Mouse (Mus musculus) ES-E14 (cell line): ENCODE results near the gene Klhdc7b. TPM values are rescaled to one million over a fixed set of nuclear protein-coding genes. Genes with fewer than 3 reads are reported as not detected.

Experiments
- DNase-seq: peaks from one replicate; pipeline ENCODE4 v3.0.0-alpha.2; 2013; ENCODE audit warnings: low read depth, low spot score
- H3K27ac ChIP-seq: 2 replicates; pipeline ENCODE4 v1.5.1; 2012; ENCODE audit warnings: low read depth, mild to moderate bottlenecking, low read length, moderate library complexity, mixed read lengths; ENCODE audit not compliant: poor library complexity, insufficient read depth, severe bottlenecking
- H3K36me3 ChIP-seq: 2 replicates; pipeline ENCODE4 v1.6.1; 2012; ENCODE audit warnings: mild to moderate bottlenecking, low read length, moderate library complexity, mixed read lengths; ENCODE audit not compliant: control insufficient read depth, poor library complexity, insufficient read depth, severe bottlenecking
- H3K4me1 ChIP-seq, 2 experiments: fragments of 150-350 bp in 1 of 2; sonication (generic) in 1 of 2; 2 replicates each; pipeline ENCODE4 v1.6.1; 2012; ENCODE audit warnings: low read length in 2 of 2, mild to moderate bottlenecking in 1 of 2, mixed read lengths in 1 of 2; ENCODE audit not compliant: control insufficient read depth in 2 of 2, insufficient read depth in 2 of 2, poor library complexity in 1 of 2
- H3K4me3 ChIP-seq, 2 experiments: fragments of 150-350 bp in 1 of 2; sonication (generic) in 1 of 2; 2 replicates each; pipeline ENCODE4 v1.5.1; 2012; ENCODE audit warnings: low read length in 2 of 2, low read depth in 1 of 2, mild to moderate bottlenecking in 1 of 2, mixed read lengths in 1 of 2; ENCODE audit not compliant: insufficient read depth in 1 of 2, poor library complexity in 1 of 2, severe bottlenecking in 1 of 2
- H3K9ac ChIP-seq: 2 replicates; pipeline ENCODE4 v1.6.1; 2012; ENCODE audit warnings: low read depth, mild to moderate bottlenecking, low read length, mixed read lengths; ENCODE audit not compliant: poor library complexity, insufficient read depth, severe bottlenecking
- H3K9me3 ChIP-seq: fragments of 150-350 bp; sonication (generic); 2 replicates; pipeline ENCODE4 v1.6.1; 2012; ENCODE audit warnings: low read depth, mild to moderate bottlenecking, low read length; ENCODE audit not compliant: control insufficient read depth, insufficient read depth
- CHD2 ChIP-seq: IDR thresholded peaks from 2 replicates; pipeline ENCODE4 v1.6.1; 2014; ENCODE audit warnings: mild to moderate bottlenecking, low read depth, low read length, inconsistent platforms
- HCFC1 ChIP-seq: IDR thresholded peaks from 2 replicates; pipeline ENCODE4 v1.6.1; 2012; ENCODE audit warnings: low read length, inconsistent platforms, borderline replicate concordance; ENCODE audit not compliant: insufficient read depth
- MAFK ChIP-seq: IDR thresholded peaks from 2 replicates; pipeline ENCODE4 v1.6.1; 2014; ENCODE audit warnings: mild to moderate bottlenecking, low read depth, low read length, inconsistent platforms; ENCODE audit not compliant: insufficient read depth
- ZC3H11A ChIP-seq: IDR thresholded peaks from 2 replicates; pipeline ENCODE4 v1.6.1; 2012; ENCODE audit warnings: low read depth, mild to moderate bottlenecking, inconsistent platforms, low read length, borderline replicate concordance
- ZNF384 ChIP-seq: IDR thresholded peaks from 2 replicates; pipeline ENCODE4 v1.6.1; 2012; ENCODE audit warnings: low read depth, low read length, inconsistent platforms
- in situ Hi-C, 2 experiments: fragments of 600-800 bp; cut with MboI; formaldehyde crosslinking; loops; one replicate each; pipeline ENCODE4 v1.15.1; 2025; ENCODE audit warnings: low sequenced_read_pairs in 2 of 2, inconsistent platforms in 1 of 2; ENCODE audit not compliant: unreplicated experiment in 2 of 2
- total RNA-seq: library from RNA; depleted of rRNA; stranded (reverse); fragments of 300-350 nt; gene quantifications from 2 replicates; pipeline ENCODE4 v1.2.3, GENCODE M21; 2012; rRNA removed

The Klhdc7b gene
- 0.11 and 0.13 TPM in 2 replicates for total RNA-seq

DNA sequence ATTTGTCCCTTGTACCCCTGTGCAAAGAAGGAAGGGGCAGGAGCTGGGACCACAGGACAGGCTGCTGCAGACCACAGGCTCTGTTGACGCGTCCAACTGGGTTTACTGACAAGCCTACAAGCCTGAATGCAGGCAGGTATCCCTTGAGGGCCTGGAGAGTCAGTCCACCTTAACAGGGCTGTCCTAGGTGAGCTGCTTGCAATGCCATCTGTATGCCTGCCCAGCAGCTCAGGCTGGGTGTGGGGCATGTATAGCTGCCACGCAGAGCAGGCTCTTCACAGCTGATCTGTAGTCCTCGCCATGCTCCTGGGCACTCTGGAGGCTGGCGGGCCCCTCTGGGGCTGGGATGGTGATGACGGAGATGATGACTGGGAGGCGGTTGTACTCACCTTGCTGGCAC, at the start of gene Klhdc7b:
Gene Klhdc7b, plus strand, starts transcription at position 301 of the 400 bp plus-strand sequence.
- H3K9ac ChIP-seq, result peak within 1 kb of the TSS; percentile 39; the same call in 1 of the 2 replicates
- TF ChIP-seq HCFC1 (no peak), MAFK (no peak), ZNF384 (no peak), ZC3H11A (no peak), CHD2 (no peak)
- peaks cover 1 to 6% of the 10 kb centered on the region in 2 experiments; a peak in 1 of 4 replicates for H3K4me1 ChIP-seq
- H3K4me3 ChIP-seq, result peak within 1 kb of the TSS; percentile 44 to 59; a peak in 3 of 4 replicates
- no peaks in the 10 kb centered on the region for H3K36me3 ChIP-seq
- no peak for DNase-seq
- no peak within 1 kb of the TSS for H3K27ac ChIP-seq
- no peaks in the 10 kb centered on the region for H3K9me3 ChIP-seq
- in situ Hi-C loops, result no loop called here

DNA sequence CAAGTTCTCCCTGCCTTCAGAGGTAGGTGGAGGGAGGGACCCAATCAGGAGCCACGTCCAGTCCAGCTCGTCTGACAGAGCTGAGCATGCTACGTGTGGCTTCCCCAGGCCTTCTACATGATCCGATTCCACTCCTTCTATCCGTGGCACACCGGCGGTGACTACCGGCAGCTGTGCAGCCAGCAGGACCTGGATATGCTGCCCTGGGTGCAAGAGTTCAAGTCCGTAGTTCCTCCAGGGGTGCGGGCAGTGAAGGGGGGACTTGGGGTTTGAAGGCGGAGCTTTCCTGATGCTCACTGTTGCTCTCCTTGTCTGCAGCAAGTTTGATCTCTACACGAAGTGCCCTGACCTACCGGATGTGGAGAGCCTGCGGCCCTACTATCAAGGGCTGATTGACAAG, 48.3 kb upstream of the Klhdc7b start:
- Histone ChIP-seq H3K9ac (peak overlapping the region; percentile 45; the same call in 1 of the 2 replicates), H3K36me3 (no peaks in the 10 kb centered on the region), H3K4me1 (0 out of 4 replicates have a peak, but pooled peaks cover 0 to 4% of the 10 kb centered on the region in 2 experiments), H3K4me3 (peak overlapping the region; percentile 63 to 68), H3K9me3 (0 out of 2 replicates have a peak, but pooled peaks cover 1% of the 10 kb centered on the region), H3K27ac (no peak overlapping the region)
- DNase-seq, result no peak
- TF ChIP-seq MAFK, result no peak
- TF ChIP-seq ZC3H11A, result no peak
- TF ChIP-seq HCFC1, result no peak
- no peak for TF ChIP-seq ZNF384
- TF ChIP-seq CHD2, result no peak
- in situ Hi-C loops, result no loop called here

DNA sequence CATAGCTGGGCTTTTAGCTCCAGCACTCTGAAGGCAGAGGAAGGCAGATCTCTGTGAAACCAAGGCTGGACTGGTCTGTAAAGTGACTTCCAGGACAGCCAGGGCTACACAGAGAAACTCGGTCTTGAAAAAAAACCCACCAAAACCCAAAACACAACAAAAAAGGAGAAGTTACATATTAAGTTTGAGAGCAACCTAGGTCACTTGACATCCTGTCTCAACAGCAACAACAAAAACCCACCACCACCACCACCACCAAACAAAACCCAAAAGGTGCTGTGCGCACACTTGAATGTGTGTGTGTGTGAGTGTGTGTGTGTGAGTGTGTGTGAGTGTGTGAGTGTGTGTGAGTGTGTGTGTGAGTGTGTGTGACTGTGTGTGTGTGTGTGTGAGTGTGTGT, 45.0 kb upstream of the Klhdc7b start:
- in situ Hi-C loops, result no loop called here

DNA sequence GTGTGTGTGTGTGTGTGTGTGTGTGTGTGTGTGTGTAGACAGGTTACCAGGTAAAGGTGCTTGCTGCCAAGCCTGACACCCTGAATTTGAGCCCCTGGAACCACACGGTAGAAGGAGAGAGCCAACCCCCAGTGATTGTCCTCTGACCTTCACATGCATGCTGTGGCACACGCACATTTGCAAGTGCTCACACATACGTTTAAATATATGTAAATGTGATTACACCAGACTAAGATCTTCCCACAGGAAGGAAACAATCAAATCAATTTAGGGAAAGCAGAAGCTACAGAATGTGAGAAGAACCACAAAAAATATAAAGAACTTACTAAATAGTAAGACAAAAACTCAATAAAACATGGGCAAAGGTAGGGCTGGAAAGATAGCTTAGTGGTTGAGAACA, 44.6 kb upstream of the Klhdc7b start:
- H3K27ac ChIP-seq, result no peak overlapping the region
- H3K9ac ChIP-seq, result no peak overlapping the region
- no peaks in the 10 kb centered on the region for H3K36me3 ChIP-seq
- H3K4me3 ChIP-seq, result no peak overlapping the region
- 0 out of 2 replicates have a peak, but pooled peaks cover 1% of the 10 kb centered on the region for H3K9me3 ChIP-seq
- DNase-seq, result no peak
- TF ChIP-seq ZC3H11A (no peak), ZNF384 (no peak), HCFC1 (no peak)
- in situ Hi-C loops, result no loop called here
- H3K4me1 ChIP-seq, result 0 out of 4 replicates have a peak, but pooled peaks cover 0 to 4% of the 10 kb centered on the region in 2 experiments

More for the DNA sequence above, 45.0 kb upstream of the Klhdc7b start:
- TF ChIP-seq ZNF384, result no peak
- no peak for TF ChIP-seq HCFC1
- no peak for TF ChIP-seq CHD2
- no peak for TF ChIP-seq ZC3H11A
- no peak for TF ChIP-seq MAFK
- H3K4me3 ChIP-seq, result no peak overlapping the region
- H3K9ac ChIP-seq, result no peak overlapping the region
- H3K27ac ChIP-seq, result no peak overlapping the region
- H3K4me1 ChIP-seq, result 0 out of 4 replicates have a peak, but pooled peaks cover 0 to 4% of the 10 kb centered on the region in 2 experiments
- 0 out of 2 replicates have a peak, but pooled peaks cover 1% of the 10 kb centered on the region for H3K9me3 ChIP-seq
- H3K36me3 ChIP-seq, result no peaks in the 10 kb centered on the region
- DNase-seq, result no peak
